Mouse (Mus musculus) MEL (cell line): ENCODE results near the gene Vsx2.

Experiments used
- GATA1 ChIP-seq: IDR thresholded peaks from 2 replicates; pipeline ENCODE4 v1.6.1; 2011; ENCODE audit warnings: low read depth, low read length, improper control_type of control experiment
- MYC ChIP-seq: IDR thresholded peaks from 2 replicates; pipeline ENCODE4 v1.6.1; 2011; ENCODE audit warnings: low read depth, mild to moderate bottlenecking, low read length, improper control_type of control experiment, moderate library complexity
- RAD21 ChIP-seq: IDR thresholded peaks from 2 replicates; pipeline ENCODE4 v1.6.1; 2011; ENCODE audit warnings: mild to moderate bottlenecking, low read depth, low read length, improper control_type of control experiment

- TF ChIP-seq RAD21 (no peak), MYC (no peak), GATA1 (no peak)
Measured at GRCm38 (mm10) chr12:84611718-84612117, 42.2 kb downstream of the Vsx2 start.
